Mouse (Mus musculus) kidney, embryonic 16.5 days (tissue): ENCODE measurements around the gene Krtap11-1. TPM values are rescaled to one million over a fixed set of nuclear protein-coding genes. Genes with fewer than 3 reads are reported as not detected.

Source experiments
- ATAC-seq: fragments of 200-750 bp; cut with Nextera tagmentation; 2 replicates; pipeline ENCODE4 v1.8.0; 2017; ENCODE audit warnings: moderate TSS enrichment; ENCODE audit not compliant: low FRiP score, low TSS enrichment
- H3K27ac ChIP-seq: fragments of 300-500 bp; sonication (generic); 2 replicates; pipeline ENCODE4 v1.5.1; 2014; ENCODE audit warnings: low read length
- H3K27me3 ChIP-seq: fragments of 300-500 bp; sonication (generic); 2 replicates; pipeline ENCODE4 v1.6.1; 2014; ENCODE audit warnings: low read length, control low read depth, mixed read lengths; ENCODE audit not compliant: insufficient read depth
- H3K36me3 ChIP-seq: fragments of 300-500 bp; sonication (generic); 2 replicates; pipeline ENCODE4 v1.6.1; 2014; ENCODE audit warnings: low read length, control low read depth, mixed read lengths; ENCODE audit not compliant: insufficient read depth
- H3K4me1 ChIP-seq: fragments of 300-500 bp; sonication (generic); 2 replicates; pipeline ENCODE4 v1.6.1; 2014; ENCODE audit warnings: low read length, control low read depth, mixed read lengths; ENCODE audit not compliant: insufficient read depth
- H3K4me2 ChIP-seq: fragments of 300-500 bp; sonication (generic); replicated peaks from 2 replicates; pipeline ENCODE4 v1.6.1; 2014; ENCODE audit warnings: low read depth, low read length
- H3K4me3 ChIP-seq: fragments of 300-500 bp; sonication (generic); 2 replicates; pipeline ENCODE4 v1.5.1; 2014; ENCODE audit warnings: mild to moderate bottlenecking, low read length
- H3K9ac ChIP-seq: fragments of 300-500 bp; sonication (generic); replicated peaks from 2 replicates; pipeline ENCODE4 v1.6.1; 2014; ENCODE audit warnings: low read length
- H3K9me3 ChIP-seq: fragments of 300-500 bp; sonication (generic); 2 replicates; pipeline ENCODE4 v1.6.1; 2016; ENCODE audit warnings: low read length, control low read depth
- WGBS: fragments of 180-500 bp; shearing (Covaris S2); extraction: QIAGEN DNeasy Blood & Tissue Kit; methylation state at CpG from one replicate; pipeline ENCODE4 v1.1.7; 2014; 5-methylcytosine and 5-hydroxymethylcytosine counted together
- polyA plus RNA-seq: library from polyadenylated mRNA; unstranded; fragments of >200 nt; fragmentation: Nextera tagmentation; extraction: Ambion mirVana; gene quantifications from 2 replicates; pipeline ENCODE4 v1.2.1, GENCODE M21; 2015

Gene Krtap11-1
- polyA plus RNA-seq, 1 experiment from 2014 or later: not detected

GRCm38 (mm10) chr16:89520555-89520954, 50.4 kb downstream of the Krtap11-1 start:
- H3K27ac ChIP-seq: no peak overlapping the region
- no peak overlapping the region for H3K4me3 ChIP-seq
- no peak overlapping the region for H3K4me2 ChIP-seq
- no peaks in the 10 kb centered on the region for H3K27me3 ChIP-seq
- no peaks in the 10 kb centered on the region for H3K4me1 ChIP-seq
- ATAC-seq: no peak
- no peaks in the 10 kb centered on the region for H3K9me3 ChIP-seq
- WGBS: 96% methylated on average over 2 of the region's 2 CpGs
- H3K9ac ChIP-seq: no peak overlapping the region
- no peaks in the 10 kb centered on the region for H3K36me3 ChIP-seq

Other genes with a start within 250 kb of the Krtap11-1 start
- gene Krtap21-1, start 167.3 kb downstream of the Krtap11-1 start, polyA plus RNA-seq: not detected in 2 replicates
- not detected in 2 replicates for gene Krtap6-2, start 151.1 kb downstream of the Krtap11-1 start, polyA plus RNA-seq
- not detected in 2 replicates for gene Krtap8-1, start 83.2 kb downstream of the Krtap11-1 start, polyA plus RNA-seq
- not detected in 2 replicates for gene Krtap7-1, start 62.9 kb downstream of the Krtap11-1 start, polyA plus RNA-seq